Mouse (Mus musculus) megakaryocyte, embryonic 14.5 days (primary cell): ENCODE measurements around the gene Gm11939.

Experiments used
- FLI1 ChIP-seq: IDR thresholded peaks from 2 replicates; pipeline ENCODE4 v1.6.1; 2012; ENCODE audit warnings: low read length, inconsistent platforms, mixed read lengths
- GATA1 ChIP-seq: IDR thresholded peaks from 3 replicates; pipeline ENCODE4 v1.6.1; 2012; ENCODE audit warnings: mixed read lengths, low read length, inconsistent platforms, borderline replicate concordance

- TF ChIP-seq GATA1: no peak
- no peak for TF ChIP-seq FLI1
Measured at GRCm38 (mm10) chr11:99556195-99556594, 3.1 kb downstream of the Gm11939 start.
